Mouse (Mus musculus) cerebellum, postnatal 10 days (tissue): ENCODE results near the gene Meis3.

ENCODE experiments used
- DNase-seq, 2 experiments: peaks; one replicate each; pipeline ENCODE4 v3.0.0; 2021; ENCODE audit warnings: mixed read lengths in 2 of 2

The Meis3 gene

GRCm38 (mm10) chr7:16174597-16175541 is at the start of gene Meis3:
TSS of gene Meis3 (plus strand) at chr7:16175090.
- DNase-seq, result peak; percentile 82 to 84

GRCm38 (mm10) chr7:16125829-16126228 is 49.1 kb upstream of the Meis3 start:
- DNase-seq, result no peak

- peak; percentile 91 to 93 for DNase-seq
Observed at GRCm38 (mm10) chr7:16128344-16128743, 46.5 kb upstream of the Meis3 start.

- DNase-seq, result peak; percentile 42 to 57
Observed at GRCm38 (mm10) chr7:16128899-16129298, 46.0 kb upstream of the Meis3 start.

- peak; percentile 96 for DNase-seq
Observed at GRCm38 (mm10) chr7:16129421-16129845, 45.5 kb upstream of the Meis3 start, which contains the start of gene Slc8a2. TSS of gene Slc8a2 (plus strand) at chr7:16129826.

- DNase-seq, result peak; percentile 89 to 93
Observed at GRCm38 (mm10) chr7:16129846-16130691, 44.8 kb upstream of the Meis3 start.

GRCm38 (mm10) chr7:16130956-16131634 is 43.8 kb upstream of the Meis3 start:
- DNase-seq, result peak; percentile 47 to 57

GRCm38 (mm10) chr7:16132161-16132581 is 42.7 kb upstream of the Meis3 start:
- DNase-seq, result peak; percentile 53 to 58

GRCm38 (mm10) chr7:16132926-16133325 is 42.0 kb upstream of the Meis3 start:
- DNase-seq, result no peak

GRCm38 (mm10) chr7:16133691-16134090 is 41.2 kb upstream of the Meis3 start:
- peak in 1 of 2 experiments; percentile 40 for DNase-seq

- peak; percentile 57 to 59 for DNase-seq
Observed at GRCm38 (mm10) chr7:16134951-16135392, 39.9 kb upstream of the Meis3 start.

- peak; percentile 59 to 65 for DNase-seq
Observed at GRCm38 (mm10) chr7:16146489-16147410, 28.1 kb upstream of the Meis3 start.

GRCm38 (mm10) chr7:16147643-16148042 is 27.2 kb upstream of the Meis3 start:
- peak in 1 of 2 experiments; percentile 54 for DNase-seq

- DNase-seq, result peak; percentile 88 to 93
Observed at GRCm38 (mm10) chr7:16149241-16149640, 25.6 kb upstream of the Meis3 start.

GRCm38 (mm10) chr7:16150191-16151145 is 24.4 kb upstream of the Meis3 start:
- no peak for DNase-seq

- DNase-seq, result peak; percentile 86 to 89
Observed at GRCm38 (mm10) chr7:16153522-16153921, 21.4 kb upstream of the Meis3 start.

- peak; percentile 80 to 85 for DNase-seq
Observed at GRCm38 (mm10) chr7:16155132-16155872, 19.6 kb upstream of the Meis3 start.

GRCm38 (mm10) chr7:16156105-16156714 is 18.7 kb upstream of the Meis3 start:
- DNase-seq, result no peak

- DNase-seq, result peak; percentile 56 to 62
Observed at GRCm38 (mm10) chr7:16158735-16159134, 16.2 kb upstream of the Meis3 start.
